Mouse (Mus musculus): ENCODE results near the gene Hist1h2ad. TPM values are rescaled to one million over a fixed set of nuclear protein-coding genes. Genes with fewer than 3 reads are reported as not detected.
"Not testable (repeated sequence)": the region's sequence is repeated elsewhere in the genome, so short reads cannot be mapped to it uniquely, and the experiment has no call there.

The Hist1h2ad gene
- polyA plus RNA-seq, 1 experiment = 1.2 TPM

GRCm38 (mm10) chr13:23554925-23555838, 19.0 kb upstream of the Hist1h2ad start:
- Histone ChIP-seq H3K4me1 (ENCODE audit: control insufficient read depth, insufficient read depth, low read length) (peaks cover 2% of the 10 kb centered on the region; the same call in 1 of the 2 replicates), H3K27me3 (ENCODE audit: control insufficient read depth, insufficient read depth, low read length) (no peaks in the 10 kb centered on the region), H3K4me3 (replicated peaks; ENCODE audit: insufficient read depth, low read depth, low read length) (peak overlapping the region; percentile 77), H3K27ac (ENCODE audit: insufficient read depth, low read length) (peak overlapping the region; percentile 41)
- WGBS = under 1% methylated on average over 54 of the region's 54 CpGs
- TF ChIP-seq POLR2A (IDR thresholded peaks at IDR 0.05; ENCODE audit: borderline replicate concordance, insufficient read depth, low read length) (peak; percentile 57; the same call in 1 of the 2 replicates), CTCF (IDR thresholded peaks at IDR 0.05; ENCODE audit: borderline replicate concordance, insufficient read depth, low read depth, low read length) (no peak)
- DNase-seq = peak; percentile 74 to 79

- Histone ChIP-seq H3K4me1 (ENCODE audit: control insufficient read depth, insufficient read depth, low read length) (peaks cover 2% of the 10 kb centered on the region; the same call in 1 of the 2 replicates), H3K27ac (ENCODE audit: insufficient read depth, low read length) (peak overlapping the region; percentile 41; the same call in 1 of the 2 replicates), H3K4me3 (replicated peaks; ENCODE audit: insufficient read depth, low read depth, low read length) (peak overlapping the region; percentile 61), H3K27me3 (ENCODE audit: control insufficient read depth, insufficient read depth, low read length) (no peaks in the 10 kb centered on the region)
- peak; percentile 61 to 87 for DNase-seq
- peak; percentile 12; the same call in 1 of the 2 replicates for TF ChIP-seq POLR2A (IDR thresholded peaks at IDR 0.05; ENCODE audit: borderline replicate concordance, insufficient read depth, low read length)
- TF ChIP-seq CTCF (IDR thresholded peaks at IDR 0.05; ENCODE audit: borderline replicate concordance, insufficient read depth, low read depth, low read length) = no peak
- under 1% methylated on average over 18 of the region's 18 CpGs for WGBS
Observed at GRCm38 (mm10) chr13:23555839-23556416, 18.3 kb upstream of the Hist1h2ad start.

- 58% methylated on average over 3 of the region's 3 CpGs for WGBS
- no peak for DNase-seq
- Histone ChIP-seq H3K4me1 (ENCODE audit: control insufficient read depth, insufficient read depth, low read length) (peaks cover 2% of the 10 kb centered on the region; the same call in 1 of the 2 replicates), H3K4me3 (replicated peaks; ENCODE audit: insufficient read depth, low read depth, low read length) (no peak overlapping the region), H3K27ac (ENCODE audit: insufficient read depth, low read length) (no peak overlapping the region), H3K27me3 (ENCODE audit: control insufficient read depth, insufficient read depth, low read length) (no peaks in the 10 kb centered on the region)
- TF ChIP-seq POLR2A (IDR thresholded peaks at IDR 0.05; ENCODE audit: borderline replicate concordance, insufficient read depth, low read length) = no peak
- TF ChIP-seq CTCF (IDR thresholded peaks at IDR 0.05; ENCODE audit: borderline replicate concordance, insufficient read depth, low read depth, low read length) = no peak
Observed at GRCm38 (mm10) chr13:23556906-23557305, 17.3 kb upstream of the Hist1h2ad start.

GRCm38 (mm10) chr13:23560699-23561098, 13.5 kb upstream of the Hist1h2ad start:
- not testable (repeated sequence) for H3K4me1 ChIP-seq (ENCODE audit: control insufficient read depth, insufficient read depth, low read length); H3K27ac ChIP-seq (ENCODE audit: insufficient read depth, low read length); H3K4me3 ChIP-seq (replicated peaks; ENCODE audit: insufficient read depth, low read depth, low read length); DNase-seq; H3K27me3 ChIP-seq (ENCODE audit: control insufficient read depth, insufficient read depth, low read length)
- WGBS = 12% methylated on average over 2 of the region's 2 CpGs

GRCm38 (mm10) chr13:23561531-23561882, 12.7 kb upstream of the Hist1h2ad start:
- WGBS = 0% methylated on average over 2 of the region's 5 CpGs
- H3K27me3 ChIP-seq (ENCODE audit: control insufficient read depth, insufficient read depth, low read length); H3K4me1 ChIP-seq (ENCODE audit: control insufficient read depth, insufficient read depth, low read length); H3K27ac ChIP-seq (ENCODE audit: insufficient read depth, low read length); DNase-seq; H3K4me3 ChIP-seq (replicated peaks; ENCODE audit: insufficient read depth, low read depth, low read length): not testable (repeated sequence)

GRCm38 (mm10) chr13:23561883-23562659, 12.1 kb upstream of the Hist1h2ad start, which contains the start of gene Hist1h3e:
TSS of gene Hist1h3e (minus strand) at chr13:23562369.
- peak; percentile 82 for TF ChIP-seq POLR2A (IDR thresholded peaks at IDR 0.05; ENCODE audit: borderline replicate concordance, insufficient read depth, low read length)
- H3K27me3 ChIP-seq (ENCODE audit: control insufficient read depth, insufficient read depth, low read length); H3K4me1 ChIP-seq (ENCODE audit: control insufficient read depth, insufficient read depth, low read length): not testable (repeated sequence)
- under 1% methylated on average over 49 of the region's 67 CpGs for WGBS
- H3K4me3 ChIP-seq (replicated peaks; ENCODE audit: insufficient read depth, low read depth, low read length) = peak within 1 kb of the TSS; percentile 58
- peak within 1 kb of the TSS; percentile 87 for H3K27ac ChIP-seq (ENCODE audit: insufficient read depth, low read length)
- peak; percentile 93 to 94 for DNase-seq

- TF ChIP-seq CTCF (IDR thresholded peaks at IDR 0.05; ENCODE audit: borderline replicate concordance, insufficient read depth, low read depth, low read length) = no peak
- no peak for TF ChIP-seq POLR2A (IDR thresholded peaks at IDR 0.05; ENCODE audit: borderline replicate concordance, insufficient read depth, low read length)
Observed at GRCm38 (mm10) chr13:23562699-23563462, 11.3 kb upstream of the Hist1h2ad start.

More at GRCm38 (mm10) chr13:23562699-23563462, 11.3 kb upstream of the Hist1h2ad start:
- no peaks in the 10 kb centered on the region for H3K4me1 ChIP-seq (ENCODE audit: control insufficient read depth, insufficient read depth, low read length)
- no peaks in the 10 kb centered on the region for H3K27me3 ChIP-seq (ENCODE audit: control insufficient read depth, insufficient read depth, low read length)
- 1% methylated on average over 18 of the region's 18 CpGs for WGBS
- peak overlapping the region; percentile 15; the same call in 1 of the 2 replicates for H3K27ac ChIP-seq (ENCODE audit: insufficient read depth, low read length)
- DNase-seq = peak in 1 of 2 experiments; percentile 67
- H3K4me3 ChIP-seq (replicated peaks; ENCODE audit: insufficient read depth, low read depth, low read length) = peak overlapping the region; percentile 41

All from cerebellum, adult 2 months (tissue).